Mouse (Mus musculus): Measurements from ENCODE around the gene Lsm2.

DNA sequence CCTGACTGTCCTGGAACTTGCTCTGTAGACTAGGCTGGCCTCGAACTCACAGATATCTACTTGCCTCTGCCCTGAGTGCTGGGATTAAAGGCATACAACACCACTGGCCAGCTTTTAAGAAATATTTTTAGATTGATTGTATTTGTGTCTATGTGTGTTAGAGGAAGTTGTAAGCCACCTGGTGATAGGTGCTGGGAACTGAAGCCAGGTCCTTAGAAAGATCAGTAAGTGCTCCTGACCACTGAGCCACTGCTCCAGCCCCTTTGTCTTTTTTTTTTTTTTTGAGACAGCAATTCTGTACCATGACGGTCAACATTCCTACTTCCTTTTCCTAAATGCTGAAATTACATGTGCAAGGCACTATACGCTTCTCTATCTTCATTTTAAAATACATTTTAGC, 28.4 kb upstream of the Lsm2 start:
- no peak for TF ChIP-seq CTCF (IDR thresholded peaks at IDR 0.05; ENCODE audit: low read depth)
- no peak for TF ChIP-seq EP300 (IDR thresholded peaks at IDR 0.05; ENCODE audit: low read depth)

All from liver, postnatal 0 days (tissue).